Mouse (Mus musculus) forebrain, embryonic 12.5 days (tissue): ENCODE measurements around the gene Adamtsl4. TPM values are rescaled to one million over a fixed set of nuclear protein-coding genes. Genes with fewer than 3 reads are reported as not detected.

Source experiments
- ATAC-seq: fragments of 200-750 bp; cut with Nextera tagmentation; 2 replicates; pipeline ENCODE4 v1.8.0; 2017; ENCODE audit warnings: moderate TSS enrichment; ENCODE audit not compliant: low FRiP score
- H3K27ac ChIP-seq: fragments of 300-500 bp; sonication (generic); 2 replicates; pipeline ENCODE4 v1.5.1; 2016; ENCODE audit warnings: mild to moderate bottlenecking
- H3K27me3 ChIP-seq: fragments of 300-500 bp; sonication (generic); 2 replicates; pipeline ENCODE4 v1.6.1; 2016; ENCODE audit warnings: mild to moderate bottlenecking
- H3K36me3 ChIP-seq: fragments of 300-500 bp; sonication (generic); replicated peaks from 2 replicates; pipeline ENCODE4 v1.6.1; 2016; ENCODE audit warnings: mild to moderate bottlenecking
- H3K4me1 ChIP-seq: fragments of 300-500 bp; sonication (generic); 2 replicates; pipeline ENCODE4 v1.6.1; 2016
- H3K4me2 ChIP-seq: fragments of 300-500 bp; sonication (generic); 2 replicates; pipeline ENCODE4 v1.6.1; 2016; ENCODE audit warnings: mild to moderate bottlenecking, moderate library complexity
- H3K4me3 ChIP-seq: fragments of 300-500 bp; sonication (generic); replicated peaks from 2 replicates; pipeline ENCODE4 v1.5.1; 2016; ENCODE audit warnings: mild to moderate bottlenecking
- H3K9ac ChIP-seq: fragments of 300-500 bp; sonication (generic); 2 replicates; pipeline ENCODE4 v1.6.1; 2016; ENCODE audit warnings: mild to moderate bottlenecking
- H3K9me3 ChIP-seq: fragments of 300-500 bp; sonication (generic); 2 replicates; pipeline ENCODE4 v1.6.1; 2016
- WGBS: fragments of 180-500 bp; shearing (Covaris S2); methylation state at CpG from one replicate; pipeline ENCODE4 v1.1.7; 2016; 5-methylcytosine and 5-hydroxymethylcytosine counted together
- microRNA-seq: library from miRNA; unstranded; fragments of <30 nt; microRNA quantifications from one replicate; pipeline ENCODE4, GENCODE M21; 2017
- polyA plus RNA-seq: library from polyadenylated mRNA; unstranded; fragments of >200 nt; fragmentation: Nextera tagmentation; extraction: Ambion mirVana; gene quantifications from 2 replicates; pipeline ENCODE4 v1.2.1, GENCODE M21; 2016

Gene Adamtsl4
- polyA plus RNA-seq, 1 experiment from 2014 or later, result 1.1 TPM

DNA sequence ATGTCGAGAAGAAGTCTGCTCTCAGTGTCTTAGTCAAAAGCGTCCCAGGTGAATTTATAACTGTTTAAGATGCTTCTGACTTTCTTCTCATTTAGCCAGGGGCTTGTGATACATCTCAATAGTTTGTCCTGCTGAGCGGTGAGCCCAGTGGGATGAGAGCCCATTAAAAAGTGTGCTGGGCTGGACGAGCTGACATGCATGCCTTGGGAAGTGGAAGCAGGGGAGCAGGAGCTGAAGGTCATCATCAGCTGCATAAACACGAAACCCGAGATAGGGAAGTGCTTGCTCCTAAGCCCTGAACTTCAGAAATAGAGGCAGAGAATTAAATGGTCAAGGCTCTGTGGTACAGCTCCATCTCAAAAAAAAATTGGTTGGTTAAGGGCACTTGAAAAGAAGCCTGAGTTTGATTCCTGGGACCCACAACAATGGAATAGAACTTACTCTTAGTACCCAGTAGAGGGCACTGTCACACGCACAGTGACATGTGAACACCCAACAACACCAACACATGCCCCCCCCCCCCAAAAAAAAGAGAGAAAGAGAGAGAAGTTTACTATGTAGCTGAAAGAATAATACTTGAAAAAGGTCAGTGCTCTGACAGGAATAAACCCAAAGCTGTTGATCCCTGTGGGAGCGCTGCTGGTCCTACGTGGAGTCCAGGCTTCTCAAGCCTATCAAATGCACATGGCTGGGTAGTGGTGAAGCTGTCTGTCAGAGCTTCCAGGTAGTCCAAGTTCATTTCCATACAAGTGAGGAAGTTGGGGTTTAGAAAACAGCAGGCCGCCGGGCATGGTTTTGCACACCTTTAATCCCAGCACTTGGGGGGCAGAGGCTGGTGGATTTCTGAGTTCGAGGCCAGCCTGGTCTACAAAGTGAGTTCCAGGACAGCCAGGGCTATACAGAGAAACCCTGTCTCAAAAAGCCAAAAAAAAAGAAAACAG is 54.8 kb downstream of the Adamtsl4 start:
- Histone ChIP-seq H3K9ac (no peak overlapping the region), H3K4me2 (no peak overlapping the region), H3K27ac (no peak overlapping the region), H3K4me1 (peaks cover under 1% of the 10 kb centered on the region; the same call in 1 of the 2 replicates), H3K27me3 (no peaks in the 10 kb centered on the region), H3K4me3 (no peak overlapping the region), H3K9me3 (no peaks in the 10 kb centered on the region), H3K36me3 (peaks cover 96% of the 10 kb centered on the region)
- ATAC-seq, result no peak
- WGBS, result 82% methylated on average over 12 of the region's 12 CpGs

DNA sequence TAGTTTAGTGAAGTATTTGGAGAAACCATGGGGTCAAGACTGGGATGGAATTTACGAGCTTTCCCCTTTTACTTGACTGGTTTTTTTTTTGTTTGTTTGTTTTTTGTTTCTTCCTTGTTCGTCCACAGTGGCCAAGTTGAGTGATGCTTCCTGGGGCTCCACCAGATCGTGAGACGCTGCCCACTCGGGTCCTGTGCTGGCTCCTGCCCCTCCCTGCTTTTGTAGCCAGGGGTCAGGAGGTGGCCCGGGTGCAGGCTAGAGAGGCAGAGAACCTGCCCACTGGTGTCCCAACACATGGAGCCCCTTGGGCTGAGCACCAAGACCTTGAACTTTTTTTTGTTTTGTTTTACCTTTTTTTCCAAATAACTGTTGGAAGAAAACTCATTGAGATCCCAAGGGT is 56.4 kb downstream of the Adamtsl4 start:
- Histone ChIP-seq H3K27ac (no peak overlapping the region), H3K36me3 (peaks cover 96% of the 10 kb centered on the region), H3K4me1 (peaks cover 16% of the 10 kb centered on the region), H3K4me3 (no peak overlapping the region), H3K27me3 (no peaks in the 10 kb centered on the region), H3K9ac (no peak overlapping the region), H3K9me3 (no peaks in the 10 kb centered on the region), H3K4me2 (no peak overlapping the region)
- 80% methylated on average over 6 of the region's 6 CpGs for WGBS
- ATAC-seq, result no peak

DNA sequence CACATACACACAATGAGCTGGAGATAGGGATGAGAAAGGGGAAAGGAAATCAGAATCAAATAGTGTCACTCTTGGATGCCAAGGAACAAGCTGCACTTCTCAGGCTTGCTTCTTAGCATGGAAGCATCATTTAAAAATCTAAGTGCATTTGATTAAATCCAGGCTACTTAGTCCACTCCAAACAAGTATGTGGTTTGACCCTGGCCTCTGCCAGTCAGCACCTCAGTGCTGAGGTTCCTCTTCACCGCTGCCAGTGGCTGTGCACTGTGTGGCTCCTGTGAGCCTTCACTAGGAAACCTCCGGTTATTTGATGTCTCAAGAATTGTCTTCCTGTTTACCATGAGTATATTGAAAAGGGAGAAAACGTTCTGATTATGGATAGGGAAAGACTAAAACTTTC is 56.9 kb downstream of the Adamtsl4 start:
- Histone ChIP-seq H3K4me3 (no peak overlapping the region), H3K27me3 (no peaks in the 10 kb centered on the region), H3K36me3 (peaks cover 91% of the 10 kb centered on the region), H3K4me1 (peaks cover 20% of the 10 kb centered on the region), H3K4me2 (no peak overlapping the region), H3K9ac (no peak overlapping the region), H3K9me3 (no peaks in the 10 kb centered on the region), H3K27ac (no peak overlapping the region)
- ATAC-seq, result no peak
- WGBS, result 94% methylated on average over 3 of the region's 3 CpGs

DNA sequence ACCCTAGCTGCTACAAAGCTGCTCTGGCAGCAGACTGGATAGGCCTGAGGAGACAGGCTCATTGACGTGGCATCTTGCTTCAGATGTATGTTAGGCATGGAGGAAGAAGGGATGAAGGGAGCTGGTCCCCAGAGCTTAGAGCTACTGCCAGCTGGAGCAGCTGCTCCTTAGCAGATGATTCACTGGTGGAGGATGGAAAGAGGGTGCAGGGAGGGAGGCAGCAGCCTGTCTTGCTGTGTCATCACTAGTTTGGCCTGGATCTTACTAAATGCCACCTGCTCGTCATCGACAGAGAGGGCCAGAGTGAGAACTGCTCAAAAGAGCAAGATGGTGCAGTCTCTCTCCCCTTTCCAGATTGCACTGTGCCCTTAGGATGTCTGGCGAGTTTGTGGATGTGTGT is 58.0 kb downstream of the Adamtsl4 start:
- Histone ChIP-seq H3K9ac (no peak overlapping the region), H3K36me3 (peaks cover 80% of the 10 kb centered on the region), H3K27ac (no peak overlapping the region), H3K4me1 (peaks cover 24% of the 10 kb centered on the region), H3K9me3 (no peaks in the 10 kb centered on the region), H3K4me2 (no peak overlapping the region), H3K27me3 (no peaks in the 10 kb centered on the region), H3K4me3 (no peak overlapping the region)
- WGBS, result 85% methylated on average over 4 of the region's 4 CpGs
- ATAC-seq, result no peak

DNA sequence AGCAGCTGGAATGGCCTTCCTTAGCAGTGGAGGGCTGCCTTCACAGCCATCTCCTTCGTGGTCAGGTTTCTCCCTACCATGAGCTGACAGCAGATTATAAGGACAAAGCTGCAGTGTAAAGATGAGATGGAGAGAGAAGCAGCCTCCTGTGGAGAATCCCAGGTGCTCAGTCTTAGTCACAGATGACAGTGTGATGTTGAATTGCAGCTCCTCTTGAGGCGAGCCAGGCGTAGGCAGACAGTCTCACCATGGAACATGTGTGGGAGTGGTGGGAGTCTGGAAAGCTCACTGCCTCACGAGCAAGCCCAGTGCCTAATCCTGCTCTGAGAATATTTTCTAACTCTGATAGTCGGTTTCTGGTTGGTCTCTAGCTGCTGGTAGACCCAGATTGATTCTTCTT is 60.0 kb downstream of the Adamtsl4 start:
- Histone ChIP-seq H3K27ac (no peak overlapping the region), H3K4me1 (peaks cover 36% of the 10 kb centered on the region), H3K27me3 (no peaks in the 10 kb centered on the region), H3K9ac (no peak overlapping the region), H3K4me3 (no peak overlapping the region), H3K9me3 (no peaks in the 10 kb centered on the region), H3K4me2 (no peak overlapping the region), H3K36me3 (peaks cover 61% of the 10 kb centered on the region)
- 88% methylated on average over 5 of the region's 5 CpGs for WGBS
- no peak for ATAC-seq

Small RNA genes lying within 50 kb of the gene (microRNA-seq; reads per million reads assigned to microRNA genes)
- not detected for gene Mir7014

Other genes starting within 250 kb of the Adamtsl4 start
- 6.0 and 8.1 TPM in 2 replicates for gene Ctsk, start 188.7 kb downstream of the Adamtsl4 start, polyA plus RNA-seq
- gene Ctss, start 161.1 kb downstream of the Adamtsl4 start, polyA plus RNA-seq, result 6.2 and 6.5 TPM in 2 replicates
- gene Hormad1, start 128.2 kb downstream of the Adamtsl4 start, polyA plus RNA-seq, result not detected in 2 replicates
- 33.8 and 36.4 TPM in 2 replicates for gene Golph3l, start 99.0 kb downstream of the Adamtsl4 start, polyA plus RNA-seq
- 102 and 104 TPM in 2 replicates for gene Ensa, start 62.9 kb downstream of the Adamtsl4 start, polyA plus RNA-seq
- 69.3 and 74.0 TPM in 2 replicates for gene Mcl1, start 29.1 kb downstream of the Adamtsl4 start, polyA plus RNA-seq
- gene Ecm1, start 51.7 kb upstream of the Adamtsl4 start, polyA plus RNA-seq, result 13.2 and 14.5 TPM in 2 replicates
- 50.1 and 53.3 TPM in 2 replicates for gene Tars2, start 72.3 kb upstream of the Adamtsl4 start, polyA plus RNA-seq
- 29.1 and 31.0 TPM in 2 replicates for gene Rprd2, start 130.9 kb upstream of the Adamtsl4 start, polyA plus RNA-seq
- 59.1 and 69.5 TPM in 2 replicates for gene Prpf3, start 168.0 kb upstream of the Adamtsl4 start, polyA plus RNA-seq
- 328 and 348 TPM in 2 replicates for gene Mrps21, start 183.6 kb upstream of the Adamtsl4 start, polyA plus RNA-seq
- gene Ciart, start 194.3 kb upstream of the Adamtsl4 start, polyA plus RNA-seq, result 4.1 and 4.9 TPM in 2 replicates
- 8.4 and 10.1 TPM in 2 replicates for gene BC028528, start 204.1 kb upstream of the Adamtsl4 start, polyA plus RNA-seq
- gene Aph1a, start 206.1 kb upstream of the Adamtsl4 start, polyA plus RNA-seq, result 32.2 and 37.5 TPM in 2 replicates
- 26.3 and 32.1 TPM in 2 replicates for gene Car14, start 216.8 kb upstream of the Adamtsl4 start, polyA plus RNA-seq
- 405 and 446 TPM in 2 replicates for gene Anp32e, start 241.3 kb upstream of the Adamtsl4 start, polyA plus RNA-seq